Mouse (Mus musculus) cerebellum, adult 18-20 months (tissue): ENCODE measurements at regions not wholly inside any gene's neighbourhood (a gene's known extent, or its start where the extent isn't known, plus 50 kb on each side); places are given as distances from the start of the nearest gene placed in this dataset.

ENCODE experiments used
- DNase-seq, 2 experiments: peaks; one replicate each; pipeline ENCODE4 v3.0.0; 2021

DNA sequence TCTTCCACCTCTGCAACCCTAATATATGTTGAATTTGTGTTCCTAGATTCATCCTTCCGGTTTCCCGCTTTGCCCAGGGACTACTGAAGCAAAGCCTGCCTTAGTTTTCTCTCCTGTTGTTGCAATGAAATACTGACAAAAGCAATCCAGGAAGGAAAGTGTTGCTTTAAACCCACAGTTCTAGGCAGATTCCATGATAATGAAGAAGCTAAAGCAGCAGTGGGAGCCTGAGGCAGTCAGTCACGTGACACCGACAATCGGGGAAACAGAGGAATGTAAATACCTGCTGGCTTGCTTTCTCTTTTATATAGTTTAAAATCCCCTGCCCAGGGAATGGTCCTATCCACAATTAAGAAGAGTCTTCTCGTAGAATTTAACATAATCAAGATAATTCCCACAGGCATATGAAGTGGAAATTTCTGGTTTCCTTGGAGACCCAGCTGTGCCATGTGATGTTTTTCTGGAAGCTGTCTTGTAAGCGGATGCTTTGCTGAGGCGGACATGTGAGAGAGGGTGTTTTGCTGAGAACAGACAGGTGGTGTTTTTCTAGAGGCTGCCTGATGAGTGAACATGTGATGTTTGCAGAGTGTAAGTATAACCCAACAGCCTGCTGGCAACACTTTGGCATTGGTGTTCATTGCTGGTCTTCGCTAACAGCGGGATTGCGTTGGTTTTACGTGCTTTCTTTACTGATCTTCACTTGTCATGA is 398.0 kb downstream of the Prim2 start:
- no peak for DNase-seq

DNA sequence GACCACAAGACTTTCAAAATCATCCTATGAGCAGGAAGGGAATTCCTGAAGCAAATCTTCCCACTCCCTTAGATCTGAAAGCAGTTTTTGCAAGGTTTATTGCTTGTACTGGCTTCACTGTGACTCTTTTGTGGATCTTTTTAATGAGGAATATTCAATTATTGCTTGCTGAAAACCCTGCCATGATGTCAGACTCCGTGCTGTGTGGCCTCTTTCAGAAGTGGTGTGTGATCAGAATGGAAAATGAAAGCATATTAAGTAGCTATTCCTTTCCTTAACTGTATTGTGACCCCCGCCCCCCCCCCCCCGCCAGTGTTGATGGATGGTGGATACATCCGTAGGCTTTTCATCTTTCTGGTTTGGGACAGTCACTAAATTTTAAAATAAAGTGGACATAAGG is 400.4 kb downstream of the Prim2 start:
- DNase-seq = no peak

DNA sequence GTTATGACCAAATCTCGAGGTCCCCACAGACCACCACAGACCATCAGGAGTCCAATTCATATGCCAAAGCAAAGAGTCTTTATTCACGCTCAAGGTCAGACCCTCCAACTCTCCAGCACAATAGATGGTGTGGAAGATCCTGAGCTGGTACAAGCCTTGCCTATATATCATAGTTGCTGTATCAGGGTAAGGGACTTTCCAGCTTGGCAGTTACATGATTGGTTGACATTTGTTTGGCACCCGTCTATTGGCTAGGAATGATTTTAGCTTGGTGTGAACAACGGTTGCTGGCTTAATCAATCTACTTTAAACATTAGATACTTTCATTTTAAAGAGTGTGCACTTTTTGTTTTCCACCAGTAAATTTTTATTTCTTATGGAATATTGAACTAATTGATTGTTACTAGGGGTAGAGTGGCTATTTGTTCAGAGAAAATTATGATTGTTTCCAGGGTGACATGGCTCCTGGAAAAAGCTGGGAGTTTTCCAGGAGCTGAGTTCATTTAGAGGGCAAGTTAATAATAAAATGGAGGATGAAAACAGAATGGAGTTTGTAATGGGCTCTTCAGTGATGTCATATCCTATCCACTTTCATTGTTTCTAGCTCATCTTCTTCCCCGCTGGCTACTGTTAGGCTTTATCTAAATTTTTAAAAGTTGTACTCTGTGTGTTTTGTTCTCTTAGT is 403.7 kb downstream of the Prim2 start:
- DNase-seq = no peak

- DNase-seq = no peak
These were observed 420.1 kb downstream of the Prim2 start for GRCm38 (mm10) chr1:33249474-33249873.

DNA sequence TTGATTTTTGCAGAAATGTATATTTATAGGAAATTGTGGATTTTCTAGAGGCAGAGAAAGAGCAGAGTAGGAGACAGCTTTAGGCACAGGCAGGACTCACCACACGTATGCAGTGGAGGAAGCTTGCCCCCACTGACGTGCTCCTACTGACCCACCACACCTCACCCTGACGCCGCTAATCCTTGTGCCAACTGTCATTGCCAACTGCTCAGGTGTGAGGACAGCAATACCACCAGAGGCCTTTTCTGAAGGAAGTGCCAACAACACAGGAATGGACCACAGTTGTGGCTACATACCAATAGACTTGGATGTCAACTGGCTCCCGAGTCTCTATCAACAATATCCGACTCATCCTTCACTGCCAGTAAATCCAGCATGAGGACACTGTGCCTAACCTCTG is 422.5 kb downstream of the Prim2 start:
- no peak for DNase-seq

DNA sequence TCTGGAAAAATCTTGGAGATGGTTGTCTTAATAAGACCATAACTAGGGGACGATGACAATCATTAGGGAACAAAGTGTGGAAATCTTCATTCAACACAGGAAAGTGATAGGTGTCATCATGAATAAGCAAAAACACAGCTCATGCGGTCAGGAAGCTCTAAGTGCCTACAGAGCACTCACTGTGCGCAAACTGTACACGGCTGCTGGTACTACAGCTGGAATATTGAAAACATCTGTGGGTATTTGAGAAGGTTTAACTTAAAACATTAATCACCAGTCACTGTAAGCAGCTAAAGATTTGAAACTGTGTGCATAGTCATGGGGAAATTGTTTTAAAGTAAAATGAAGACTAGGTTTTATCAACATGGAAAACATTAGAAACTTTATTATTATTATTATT is 424.4 kb downstream of the Prim2 start:
- no peak for DNase-seq

DNA sequence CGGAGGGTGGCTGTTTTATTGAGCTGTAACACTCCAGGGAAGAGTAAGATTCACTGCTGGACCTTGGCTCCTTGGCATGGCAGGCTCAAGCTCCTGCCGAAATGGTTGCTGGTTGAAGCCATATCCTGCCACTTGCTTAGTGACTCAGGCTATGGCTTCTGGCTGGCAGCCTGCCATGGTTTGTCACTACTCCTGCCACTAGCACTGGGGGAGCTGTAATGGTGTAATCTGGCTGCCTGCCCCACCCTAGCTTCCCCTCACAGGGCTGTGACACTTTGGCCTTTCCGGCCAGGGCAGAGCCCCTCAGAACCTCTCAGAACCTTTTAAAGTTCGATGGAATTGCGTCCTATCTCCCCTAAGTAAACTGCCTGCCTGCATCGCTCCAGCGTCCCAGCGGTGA is 424.9 kb downstream of the Prim2 start:
- DNase-seq = peak in 1 of 2 experiments; percentile 4

DNA sequence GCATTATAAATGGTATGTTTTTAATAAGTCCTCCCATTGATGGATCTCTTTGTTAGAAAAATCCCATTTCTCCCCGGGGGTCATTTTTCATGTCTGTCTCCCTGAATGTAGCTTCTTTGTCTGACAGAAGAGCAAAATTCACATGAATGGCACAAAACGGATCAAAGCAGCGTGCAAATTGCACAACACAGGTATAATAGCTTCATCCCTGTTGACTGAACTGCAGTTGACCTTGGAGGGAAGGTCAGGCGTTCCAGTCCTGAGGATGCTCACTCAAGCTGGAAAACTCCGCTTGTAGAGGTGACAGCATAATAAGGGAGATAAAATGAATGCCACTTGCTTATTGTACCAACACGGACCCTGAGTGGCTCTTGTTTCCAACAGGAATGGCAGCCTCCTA is 446.6 kb downstream of the Prim2 start:
- no peak for DNase-seq

DNA sequence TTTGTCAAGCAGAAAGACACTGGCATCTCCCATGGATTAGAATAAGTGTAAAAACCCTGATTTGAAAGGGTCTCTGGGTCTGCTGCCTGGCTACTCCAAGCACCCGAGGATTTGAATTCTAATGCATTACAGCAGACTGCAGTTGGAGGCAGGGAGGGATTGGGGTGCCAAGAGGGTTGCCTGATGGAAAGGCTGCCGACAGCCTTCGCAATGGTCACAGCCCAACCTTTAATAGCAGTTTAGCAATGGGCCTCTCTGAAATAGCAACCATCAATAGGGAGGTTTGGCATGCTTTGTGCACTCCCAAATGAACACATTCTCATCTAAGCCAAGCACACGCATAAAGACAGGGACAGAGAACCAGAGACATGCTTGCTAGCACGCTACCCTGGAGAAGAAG is 454.8 kb downstream of the Prim2 start:
- no peak for DNase-seq

- DNase-seq = no peak
These were observed 455.2 kb downstream of the Prim2 start for GRCm38 (mm10) chr1:33214394-33214793.

GRCm38 (mm10) chr1:33201571-33202189 is 467.9 kb downstream of the Prim2 start:
- DNase-seq = no peak

- DNase-seq = no peak
These were observed 474.5 kb downstream of the Prim2 start for GRCm38 (mm10) chr1:33195114-33195513.

- DNase-seq = peak in 1 of 2 experiments; percentile 3
These were observed 494.8 kb downstream of the Prim2 start for GRCm38 (mm10) chr1:33174646-33175435.

DNA sequence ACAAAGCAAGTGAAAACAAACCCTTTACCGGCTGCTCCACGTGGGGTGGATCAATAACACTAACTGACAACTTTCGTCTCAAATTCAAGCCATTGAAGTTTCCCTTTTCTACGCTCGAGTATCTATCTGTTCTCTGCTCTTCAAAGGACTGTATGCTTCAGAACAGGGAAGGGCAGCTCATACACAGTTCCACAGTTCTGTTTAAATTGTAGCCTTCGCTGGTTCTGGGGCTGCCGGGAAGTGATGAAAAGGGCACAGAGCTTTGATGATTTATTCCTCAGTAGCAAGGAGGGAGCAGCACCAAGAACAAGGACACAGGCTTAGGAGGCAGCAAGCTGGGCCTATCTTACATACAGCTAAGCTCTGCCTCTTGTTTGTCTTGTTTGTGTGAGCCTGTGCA is 532.6 kb downstream of the Prim2 start:
- no peak for DNase-seq

GRCm38 (mm10) chr1:33130351-33130750 is 539.2 kb downstream of the Prim2 start:
- no peak for DNase-seq

DNA sequence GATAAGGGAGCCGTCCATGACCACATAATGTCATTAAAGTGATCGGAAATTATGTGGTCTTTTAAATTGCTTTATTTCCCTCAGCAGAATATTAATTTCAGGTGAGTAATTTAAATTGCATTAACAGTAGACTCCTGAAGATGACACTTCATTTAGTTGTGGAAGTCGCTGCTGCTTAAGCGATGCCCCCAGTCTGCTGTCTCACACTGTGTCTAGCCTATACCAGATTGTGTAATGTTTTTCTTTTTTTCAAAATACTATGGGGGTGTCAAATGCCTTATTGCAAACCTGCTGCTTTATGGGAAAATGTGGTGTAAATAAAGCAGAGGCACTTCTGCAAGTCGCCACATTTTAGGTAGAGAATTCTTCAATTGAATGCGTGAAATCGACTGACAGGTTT is 544.5 kb downstream of the Prim2 start:
- no peak for DNase-seq

DNA sequence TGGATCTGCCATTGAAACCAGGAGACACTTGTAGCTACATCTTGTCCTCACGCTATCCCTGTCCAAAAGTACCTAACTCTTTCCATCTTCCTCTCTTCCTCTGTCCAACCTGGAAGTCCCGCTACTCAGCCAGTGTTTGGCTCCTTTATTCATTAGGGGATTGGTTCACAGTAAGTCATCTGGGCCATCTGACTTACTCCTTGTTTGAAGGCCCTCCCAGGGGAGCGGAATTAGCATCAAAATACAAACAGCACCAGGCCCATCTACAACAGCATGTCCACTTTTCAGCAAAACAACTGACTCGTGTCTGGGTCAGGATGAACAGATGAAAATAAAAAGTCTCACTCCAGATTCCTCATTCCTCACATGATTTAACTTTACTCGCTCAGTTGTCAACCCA is 559.2 kb upstream of the Gm5415 start:
- no peak for DNase-seq

DNA sequence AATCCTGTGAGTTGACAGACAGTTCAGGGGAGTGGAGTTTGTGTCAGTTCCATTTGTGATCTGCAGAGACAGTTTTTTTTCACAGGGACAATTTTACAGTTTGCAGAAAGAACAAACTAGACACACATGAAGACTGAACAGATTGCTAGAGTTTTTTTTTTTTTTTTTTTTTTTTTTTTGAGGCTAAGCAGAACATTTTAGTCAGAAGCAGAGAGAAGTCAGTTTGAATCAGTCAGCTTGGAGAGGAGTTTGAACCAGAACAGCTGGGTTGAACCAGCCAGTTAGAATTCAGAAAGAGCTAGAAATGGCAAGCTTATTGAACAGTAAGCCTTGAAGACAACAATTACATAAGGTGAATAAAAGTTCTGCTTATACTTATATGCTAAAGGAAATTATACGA is 557.2 kb upstream of the Gm5415 start:
- DNase-seq = no peak

DNA sequence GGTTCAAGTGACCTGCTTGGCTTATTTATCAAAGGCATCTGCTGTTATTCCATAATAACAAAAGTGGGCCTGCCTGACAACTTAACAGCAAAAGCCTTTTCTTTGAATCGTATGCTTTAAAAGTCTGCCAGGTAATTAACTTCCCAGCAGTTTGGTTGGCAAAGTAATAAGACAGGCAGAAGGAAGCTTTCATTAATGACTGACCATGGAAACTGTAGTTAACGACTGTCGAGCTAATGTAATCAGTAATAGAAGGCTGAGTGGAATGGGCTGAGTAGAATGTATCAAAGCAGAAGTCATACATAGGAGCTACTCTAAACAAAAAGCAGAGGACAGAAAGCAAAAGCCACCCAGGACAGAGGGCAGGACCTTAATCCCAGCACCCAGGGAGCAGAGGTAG is 551.0 kb upstream of the Gm5415 start:
- DNase-seq = no peak

GRCm38 (mm10) chr1:33096851-33097250 is 549.8 kb upstream of the Gm5415 start:
- no peak for DNase-seq

DNA sequence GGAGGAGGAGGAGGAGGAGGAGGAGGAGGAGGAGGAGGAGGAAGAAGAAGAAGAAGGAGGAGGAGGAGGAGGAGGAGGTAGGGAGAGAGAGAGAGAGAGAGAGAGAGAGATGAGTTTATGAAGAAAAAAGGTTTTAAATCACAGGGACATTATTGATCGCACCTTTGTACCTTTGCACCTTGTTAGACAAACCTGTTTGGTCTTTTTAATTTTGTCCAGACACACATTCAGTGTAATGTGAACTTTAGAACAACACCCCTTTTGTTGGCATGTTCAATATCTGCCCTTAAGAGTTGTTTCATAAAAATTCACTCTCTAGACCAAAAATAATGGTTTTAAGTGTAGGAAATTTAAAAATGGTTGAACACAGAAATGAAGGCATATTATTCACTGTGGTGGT is 527.5 kb upstream of the Gm5415 start:
- no peak for DNase-seq

- DNase-seq = no peak
These were observed 510.9 kb upstream of the Gm5415 start for GRCm38 (mm10) chr1:33058010-33058409.

DNA sequence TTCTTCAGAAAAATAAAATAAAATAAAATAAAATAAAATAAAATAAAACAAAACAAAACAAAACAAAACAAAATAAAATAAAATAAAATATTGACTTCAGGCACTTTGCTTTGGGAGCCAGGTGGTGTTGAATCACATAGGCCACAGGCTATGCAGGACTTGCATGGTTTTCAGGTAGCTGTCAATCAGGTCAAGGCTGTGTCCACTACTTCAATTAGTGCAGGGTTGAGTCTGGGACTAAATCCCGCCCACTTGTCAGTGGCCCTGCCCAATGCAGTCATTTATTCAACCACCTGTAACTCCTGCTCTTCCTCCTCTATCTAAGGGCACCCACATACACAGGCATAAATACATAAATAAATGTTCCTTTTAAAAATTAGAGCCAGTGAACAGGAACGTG is 497.3 kb upstream of the Gm5415 start:
- no peak for DNase-seq

GRCm38 (mm10) chr1:33042424-33042823 is 495.3 kb upstream of the Gm5415 start:
- DNase-seq = no peak
